Mouse (Mus musculus) ES-E14 (cell line): ENCODE measurements around the gene Dynlrb2.

ENCODE experiments used
- CHD2 ChIP-seq: IDR thresholded peaks from 2 replicates; pipeline ENCODE4 v1.6.1; 2014; ENCODE audit warnings: mild to moderate bottlenecking, low read depth, low read length, inconsistent platforms
- HCFC1 ChIP-seq: IDR thresholded peaks from 2 replicates; pipeline ENCODE4 v1.6.1; 2012; ENCODE audit warnings: low read length, inconsistent platforms, borderline replicate concordance; ENCODE audit not compliant: insufficient read depth
- MAFK ChIP-seq: IDR thresholded peaks from 2 replicates; pipeline ENCODE4 v1.6.1; 2014; ENCODE audit warnings: mild to moderate bottlenecking, low read depth, low read length, inconsistent platforms; ENCODE audit not compliant: insufficient read depth
- ZC3H11A ChIP-seq: IDR thresholded peaks from 2 replicates; pipeline ENCODE4 v1.6.1; 2012; ENCODE audit warnings: low read depth, mild to moderate bottlenecking, inconsistent platforms, low read length, borderline replicate concordance
- ZNF384 ChIP-seq: IDR thresholded peaks from 2 replicates; pipeline ENCODE4 v1.6.1; 2012; ENCODE audit warnings: low read depth, low read length, inconsistent platforms

- TF ChIP-seq MAFK, result no peak
- no peak for TF ChIP-seq ZNF384
- no peak for TF ChIP-seq CHD2
- no peak for TF ChIP-seq HCFC1
- no peak for TF ChIP-seq ZC3H11A
These were observed 4.5 kb upstream of the Dynlrb2 start for GRCm38 (mm10) chr8:116500057-116500809.
